Mouse (Mus musculus) macrophage (primary cell): ENCODE results near the gene Lcn6. TPM values are rescaled to one million over a fixed set of nuclear protein-coding genes. Genes with fewer than 3 reads are reported as not detected.

Experiments used
- H3K27ac ChIP-seq: fragments of 350-480 bp; formaldehyde crosslinking; 2 replicates; pipeline ENCODE4 v1.9.0; 2021
- H3K36me3 ChIP-seq: fragments of 350-480 bp; formaldehyde crosslinking; 2 replicates; pipeline ENCODE4 v1.9.0; 2021; ENCODE audit errors: inconsistent target
- H3K4me3 ChIP-seq: fragments of 350-480 bp; formaldehyde crosslinking; 2 replicates; pipeline ENCODE4 v1.9.0; 2021; ENCODE audit errors: inconsistent target
- H3K79me2 ChIP-seq: fragments of 350-480 bp; formaldehyde crosslinking; 2 replicates; pipeline ENCODE4 v1.9.0; 2021; ENCODE audit errors: inconsistent target
- polyA plus RNA-seq: library from polyadenylated mRNA; stranded (reverse); fragments of 250-400 nt; gene quantifications from 3 replicates; pipeline ENCODE4 v1.2.4, GENCODE M21; 2018; ENCODE audit warnings: inconsistent platforms

The Lcn6 gene
- polyA plus RNA-seq, 1 experiment from 2014 or later: not detected

- Histone ChIP-seq H3K36me3 (no peaks in the 10 kb centered on the region), H3K27ac (no peak overlapping the region), H3K4me3 (no peak overlapping the region), H3K79me2 (no peaks in the 10 kb centered on the region)
These were observed 40.6 kb downstream of the Lcn6 start for GRCm38 (mm10) chr2:25717222-25717621.

Other genes starting within 250 kb of the Lcn6 start
- gene Abca2, start 248.1 kb upstream of the Lcn6 start, polyA plus RNA-seq: 9.5 to 19.7 TPM (median 13.5 TPM) in 3 replicates
- gene Clic3, start 219.9 kb upstream of the Lcn6 start, polyA plus RNA-seq: not detected in 3 replicates
- gene Paxx, start 215.7 kb upstream of the Lcn6 start, polyA plus RNA-seq: 6.0 to 12.9 TPM (median 6.4 TPM) in 3 replicates
- gene Ptgds, start 206.7 kb upstream of the Lcn6 start, polyA plus RNA-seq: not detected in 3 replicates
- not detected in 3 replicates for gene Lcn12, start 182.9 kb upstream of the Lcn6 start, polyA plus RNA-seq
- gene Fbxw5, start 176.0 kb upstream of the Lcn6 start, polyA plus RNA-seq: 21.9 to 35.3 TPM (median 28.7 TPM) in 3 replicates
- 0.14 to 2.1 TPM in 2 of 3 replicates, not detected in the other for gene C8g, start 175.1 kb upstream of the Lcn6 start, polyA plus RNA-seq
- 6.2 to 13.5 TPM (median 12.4 TPM) in 3 replicates for gene Traf2, start 129.8 kb upstream of the Lcn6 start, polyA plus RNA-seq
- 258 to 279 TPM (median 262 TPM) in 3 replicates for gene Edf1, start 118.9 kb upstream of the Lcn6 start, polyA plus RNA-seq
- 0.04 to 0.60 TPM (median 0.15 TPM) in 3 replicates for gene Mamdc4, start 101.9 kb upstream of the Lcn6 start, polyA plus RNA-seq
- gene Phpt1, start 101.6 kb upstream of the Lcn6 start, polyA plus RNA-seq: 9.0 to 13.7 TPM (median 13.0 TPM) in 3 replicates
- gene Ajm1, start 95.0 kb upstream of the Lcn6 start, polyA plus RNA-seq: 0.07 to 0.50 TPM (median 0.26 TPM) in 3 replicates
- 48.4 to 64.3 TPM (median 52.1 TPM) in 3 replicates for gene Rabl6, start 68.3 kb upstream of the Lcn6 start, polyA plus RNA-seq
- gene Ccdc183, start 59.1 kb upstream of the Lcn6 start, polyA plus RNA-seq: not detected in 3 replicates
- gene Tmem141, start 54.8 kb upstream of the Lcn6 start, polyA plus RNA-seq: 22.2 to 28.7 TPM (median 23.3 TPM) in 3 replicates
- 12.7 to 19.5 TPM (median 16.6 TPM) in 3 replicates for gene Fcna, start 48.8 kb upstream of the Lcn6 start, polyA plus RNA-seq
- not detected in 3 replicates for gene Lcn8, start 23.7 kb upstream of the Lcn6 start, polyA plus RNA-seq
- gene Lcn5, start 18.8 kb upstream of the Lcn6 start, polyA plus RNA-seq: not detected in 3 replicates
- not detected in 3 replicates for gene Lcn10, start 5.9 kb downstream of the Lcn6 start, polyA plus RNA-seq
- not detected in 3 replicates for gene Obp2a, start 23.3 kb downstream of the Lcn6 start, polyA plus RNA-seq
- 8.6 to 19.6 TPM (median 15.7 TPM) in 3 replicates for gene Bmyc, start 30.0 kb downstream of the Lcn6 start, polyA plus RNA-seq
- not detected in 3 replicates for gene Obp2b, start 60.2 kb downstream of the Lcn6 start, polyA plus RNA-seq
- not detected in 3 replicates for gene Lcn3, start 88.8 kb downstream of the Lcn6 start, polyA plus RNA-seq
- not detected in 3 replicates for gene Lcn11, start 100.2 kb downstream of the Lcn6 start, polyA plus RNA-seq
- gene Gm13539, start 105.5 kb downstream of the Lcn6 start, polyA plus RNA-seq: not detected in 3 replicates
- gene Glt6d1, start 139.1 kb downstream of the Lcn6 start, polyA plus RNA-seq: not detected in 3 replicates
- gene Lcn9, start 146.4 kb downstream of the Lcn6 start, polyA plus RNA-seq: not detected in 3 replicates
- gene Sohlh1, start 170.5 kb downstream of the Lcn6 start, polyA plus RNA-seq: not detected in 3 replicates
- not detected in 3 replicates for gene Kcnt1, start 186.9 kb downstream of the Lcn6 start, polyA plus RNA-seq